Mouse (Mus musculus): ENCODE data around the gene Cep57l1. TPM values are rescaled to one million over a fixed set of nuclear protein-coding genes. Genes with fewer than 3 reads are reported as not detected.

The Cep57l1 gene
- polyA plus RNA-seq, 1 experiment from 2014 or later: 20.8 TPM

DNA sequence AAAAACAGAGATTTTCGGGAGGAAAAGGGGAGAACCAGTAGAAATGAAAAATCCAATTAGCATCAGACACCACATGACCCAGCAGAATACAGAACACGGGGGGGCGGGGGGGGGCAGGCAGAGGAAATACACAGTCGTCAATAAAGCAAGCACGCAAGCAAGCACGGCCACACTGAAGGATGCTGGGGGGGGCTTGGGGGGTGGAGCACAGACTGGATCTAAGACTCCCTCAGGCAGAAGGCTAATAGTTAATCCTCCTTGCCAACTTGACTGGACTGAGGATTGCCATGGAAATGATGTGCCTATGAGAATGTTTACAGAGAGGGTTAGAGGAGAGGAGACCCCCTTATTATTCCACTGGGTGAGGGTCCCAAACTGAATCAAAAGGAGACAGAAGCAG is 74.3 kb downstream of the Cep57l1 start:
- H3K4me1 ChIP-seq: peaks cover 6% of the 10 kb centered on the region; the same call in 1 of the 2 replicates
- no peak overlapping the region for H3K4me3 ChIP-seq
- H3K9me3 ChIP-seq: no peaks in the 10 kb centered on the region
- WGBS: 80% methylated on average over 6 of the region's 6 CpGs
- no peak overlapping the region for H3K27ac ChIP-seq (replicated peaks)
- no peak overlapping the region for H3K9ac ChIP-seq
- no peaks in the 10 kb centered on the region for H3K27me3 ChIP-seq (replicated peaks)
- no peak for ATAC-seq (ENCODE audit: extremely low read depth, insufficient number of reproducible peaks, low FRiP score, low TSS enrichment)
- no peak overlapping the region for H3K4me2 ChIP-seq
- H3K36me3 ChIP-seq: peaks cover 48% of the 10 kb centered on the region

DNA sequence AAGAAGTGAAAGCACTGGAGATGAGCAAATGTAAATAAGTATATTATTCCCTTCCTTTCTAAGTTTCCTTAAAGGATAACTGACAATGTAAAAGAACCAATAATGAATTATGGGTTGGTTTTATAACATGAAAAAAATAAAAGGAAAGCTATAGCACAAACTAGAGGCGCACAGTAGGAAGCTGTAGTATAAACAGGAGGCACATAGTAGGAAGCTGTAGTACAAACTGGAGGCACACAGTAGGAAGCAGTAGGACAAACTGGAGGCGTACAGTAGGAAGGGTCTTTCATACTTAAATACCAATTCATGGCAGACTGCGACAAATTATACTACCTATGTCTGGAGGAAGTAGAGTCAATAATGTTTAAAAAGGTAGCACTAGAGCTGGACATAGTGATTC is 76.5 kb downstream of the Cep57l1 start:
- H3K9me3 ChIP-seq: no peaks in the 10 kb centered on the region
- H3K4me2 ChIP-seq: no peak overlapping the region
- no peak for ATAC-seq (ENCODE audit: extremely low read depth, insufficient number of reproducible peaks, low FRiP score, low TSS enrichment)
- no peak overlapping the region for H3K4me3 ChIP-seq
- WGBS: 96% methylated on average over 3 of the region's 3 CpGs
- no peaks in the 10 kb centered on the region for H3K27me3 ChIP-seq (replicated peaks)
- H3K27ac ChIP-seq (replicated peaks): no peak overlapping the region
- H3K9ac ChIP-seq: no peak overlapping the region
- H3K36me3 ChIP-seq: peaks cover 56% of the 10 kb centered on the region
- H3K4me1 ChIP-seq: peaks cover 6% of the 10 kb centered on the region; the same call in 1 of the 2 replicates

DNA sequence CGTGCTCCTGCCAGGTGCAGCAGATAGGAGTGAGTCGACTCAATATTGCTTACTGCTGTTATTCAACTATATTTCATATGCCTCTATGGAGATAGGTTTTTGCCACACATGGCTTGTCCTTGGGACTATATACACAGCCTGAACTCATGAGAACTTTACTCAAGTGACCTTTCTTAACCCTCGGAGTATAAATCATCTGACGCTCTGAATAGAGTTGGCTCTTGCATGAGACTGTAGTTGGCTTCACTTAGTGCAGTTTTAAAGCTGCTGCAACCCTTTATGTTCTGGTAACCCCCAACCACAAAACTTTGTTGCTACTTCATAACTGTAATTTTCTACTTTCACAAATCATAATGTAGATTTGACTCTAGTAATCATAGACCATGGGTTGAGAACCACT is 77.7 kb downstream of the Cep57l1 start:
- H3K27ac ChIP-seq (replicated peaks): no peak overlapping the region
- peaks cover 54% of the 10 kb centered on the region for H3K36me3 ChIP-seq
- H3K27me3 ChIP-seq (replicated peaks): no peaks in the 10 kb centered on the region
- 0 out of 2 replicates have a peak, but pooled peaks cover under 1% of the 10 kb centered on the region for H3K4me1 ChIP-seq
- H3K4me2 ChIP-seq: no peak overlapping the region
- ATAC-seq (ENCODE audit: extremely low read depth, insufficient number of reproducible peaks, low FRiP score, low TSS enrichment): no peak
- no peak overlapping the region for H3K4me3 ChIP-seq
- no peaks in the 10 kb centered on the region for H3K9me3 ChIP-seq
- WGBS: 88% methylated on average over 4 of the region's 4 CpGs
- no peak overlapping the region for H3K9ac ChIP-seq

DNA sequence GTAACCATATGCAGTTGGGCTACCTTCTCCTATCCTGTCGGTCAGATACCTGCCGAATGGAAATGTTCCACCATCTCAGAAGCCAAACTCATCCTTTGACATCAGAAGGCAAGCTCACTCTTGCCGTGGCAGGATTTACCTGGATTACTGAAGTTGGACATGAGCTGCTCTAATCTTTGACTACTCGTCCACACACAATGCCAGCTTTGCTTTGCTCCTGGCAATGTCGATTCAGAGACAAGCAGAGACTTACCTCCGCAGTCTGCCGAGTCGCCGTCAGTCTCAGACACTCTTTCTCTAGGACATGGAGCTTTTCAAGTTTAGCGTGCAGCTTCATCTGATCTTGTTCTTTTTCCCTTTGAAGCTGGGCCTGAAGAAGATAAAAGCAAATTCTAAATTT is 78.9 kb downstream of the Cep57l1 start:
- Histone ChIP-seq H3K4me1 (no peaks in the 10 kb centered on the region), H3K27me3 (replicated peaks) (no peaks in the 10 kb centered on the region), H3K9ac (no peak overlapping the region), H3K36me3 (peaks cover 47% of the 10 kb centered on the region), H3K9me3 (no peaks in the 10 kb centered on the region), H3K27ac (replicated peaks) (no peak overlapping the region), H3K4me2 (no peak overlapping the region), H3K4me3 (no peak overlapping the region)
- WGBS: 78% methylated on average over 10 of the region's 10 CpGs
- ATAC-seq (ENCODE audit: extremely low read depth, insufficient number of reproducible peaks, low FRiP score, low TSS enrichment): no peak

DNA sequence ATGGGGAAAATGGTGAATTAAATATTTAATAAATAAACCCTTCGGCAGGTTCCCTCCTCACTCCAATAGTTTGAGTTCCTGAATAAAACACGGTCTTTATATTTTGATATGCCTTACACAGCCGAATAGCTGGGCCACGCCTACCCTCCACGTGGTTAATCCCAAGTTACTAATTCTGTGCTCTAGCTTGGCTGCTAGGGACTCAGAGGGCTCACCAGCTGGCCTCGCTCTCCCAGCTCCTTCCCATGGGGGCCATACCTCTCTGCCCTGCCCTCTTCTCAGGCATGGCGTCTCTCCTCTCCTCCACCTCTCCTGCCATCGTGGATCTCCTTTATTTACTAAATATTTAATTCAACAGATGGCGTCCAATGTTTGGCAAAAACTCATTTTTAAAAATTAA is 83.5 kb downstream of the Cep57l1 start:
- H3K27me3 ChIP-seq (replicated peaks): no peaks in the 10 kb centered on the region
- no peaks in the 10 kb centered on the region for H3K9me3 ChIP-seq
- no peak overlapping the region for H3K4me3 ChIP-seq
- no peak overlapping the region for H3K4me2 ChIP-seq
- no peaks in the 10 kb centered on the region for H3K4me1 ChIP-seq
- ATAC-seq (ENCODE audit: extremely low read depth, insufficient number of reproducible peaks, low FRiP score, low TSS enrichment): no peak
- no peak overlapping the region for H3K27ac ChIP-seq (replicated peaks)
- peaks cover 54% of the 10 kb centered on the region for H3K36me3 ChIP-seq
- WGBS: 84% methylated on average over 9 of the region's 9 CpGs
- H3K9ac ChIP-seq: no peak overlapping the region

DNA sequence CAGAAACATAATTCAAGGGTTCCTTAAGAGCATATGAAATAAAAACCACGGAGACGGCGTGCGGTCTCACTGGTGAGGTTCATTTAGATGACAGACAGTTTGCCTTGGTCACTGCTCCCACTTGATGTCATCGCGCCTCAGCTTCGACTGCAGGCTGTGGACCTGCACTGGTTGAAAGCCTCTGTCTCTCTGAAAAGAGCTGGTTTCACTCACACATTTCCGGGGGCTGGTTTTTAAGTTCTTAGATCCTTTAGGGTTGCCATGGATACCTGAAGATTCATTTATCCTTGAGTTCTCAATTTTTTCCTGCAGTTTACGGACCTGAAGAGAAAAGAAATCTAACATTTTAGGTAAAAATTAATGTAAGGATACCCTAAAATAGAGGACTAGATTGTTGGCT is 90.1 kb downstream of the Cep57l1 start:
- no peaks in the 10 kb centered on the region for H3K9me3 ChIP-seq
- no peaks in the 10 kb centered on the region for H3K4me1 ChIP-seq
- no peaks in the 10 kb centered on the region for H3K27me3 ChIP-seq (replicated peaks)
- H3K27ac ChIP-seq (replicated peaks): no peak overlapping the region
- no peak overlapping the region for H3K9ac ChIP-seq
- no peak overlapping the region for H3K4me3 ChIP-seq
- 88% methylated on average over 9 of the region's 9 CpGs for WGBS
- no peak overlapping the region for H3K4me2 ChIP-seq
- ATAC-seq (ENCODE audit: extremely low read depth, insufficient number of reproducible peaks, low FRiP score, low TSS enrichment): no peak
- peaks cover 24% of the 10 kb centered on the region for H3K36me3 ChIP-seq

DNA sequence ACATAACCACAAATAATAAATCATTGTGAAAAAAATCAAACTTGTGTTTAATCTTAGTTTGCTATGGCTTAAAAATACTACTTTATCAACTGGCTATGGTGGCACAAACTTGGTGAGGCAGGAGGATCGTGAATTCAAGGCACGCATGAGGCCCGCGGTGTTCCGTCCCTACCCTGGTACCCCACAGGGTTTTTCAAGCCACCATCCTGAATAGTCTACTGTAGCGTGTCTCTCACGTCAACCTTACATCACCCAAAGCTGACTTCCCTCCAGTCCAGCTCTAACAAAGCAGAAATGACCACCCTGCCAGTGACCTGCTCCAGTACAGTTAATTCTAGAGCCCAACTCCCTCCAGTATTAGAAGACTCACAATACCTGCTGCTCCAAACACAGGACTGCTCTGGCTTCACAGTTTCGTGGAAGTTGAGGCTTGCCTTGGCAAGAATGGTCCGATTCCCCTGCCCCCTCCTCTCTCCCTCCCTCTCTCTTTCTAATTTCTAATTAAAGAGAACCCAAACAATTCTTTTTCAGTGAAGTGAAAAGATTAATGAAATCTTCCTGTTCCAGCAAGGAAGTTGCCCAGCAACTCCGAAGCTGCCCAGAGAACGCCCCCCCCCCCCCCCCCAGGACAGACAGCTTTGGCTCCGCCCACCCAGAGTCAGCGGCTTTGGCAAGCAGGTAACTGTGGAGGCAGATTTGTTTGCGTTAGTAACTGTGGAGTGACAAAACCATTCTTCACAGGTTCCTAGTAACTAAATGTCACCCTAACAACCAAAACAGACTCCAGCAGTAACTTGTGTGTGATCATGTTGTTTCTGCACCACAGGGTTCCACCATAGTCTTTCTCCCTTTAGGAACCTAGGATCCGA is 93.4 kb downstream of the Cep57l1 start, which contains the start of gene Ccdc162:
Gene Ccdc162, minus strand, starts transcription at position 606 of the 869 bp plus-strand sequence.
- H3K27ac ChIP-seq (replicated peaks): no peak within 1 kb of the TSS
- no peak for ATAC-seq (ENCODE audit: extremely low read depth, insufficient number of reproducible peaks, low FRiP score, low TSS enrichment)
- peaks cover 10% of the 10 kb centered on the region for H3K36me3 ChIP-seq
- H3K9ac ChIP-seq: 0 out of 2 replicates have a peak within 1 kb of the TSS, but pooled peaks have one; percentile 19
- no peaks in the 10 kb centered on the region for H3K9me3 ChIP-seq
- H3K4me1 ChIP-seq: no peaks in the 10 kb centered on the region
- 63% methylated on average over 15 of the region's 15 CpGs for WGBS
- H3K4me3 ChIP-seq: no peak within 1 kb of the TSS
- H3K4me2 ChIP-seq: no peak within 1 kb of the TSS
- H3K27me3 ChIP-seq (replicated peaks): no peaks in the 10 kb centered on the region

DNA sequence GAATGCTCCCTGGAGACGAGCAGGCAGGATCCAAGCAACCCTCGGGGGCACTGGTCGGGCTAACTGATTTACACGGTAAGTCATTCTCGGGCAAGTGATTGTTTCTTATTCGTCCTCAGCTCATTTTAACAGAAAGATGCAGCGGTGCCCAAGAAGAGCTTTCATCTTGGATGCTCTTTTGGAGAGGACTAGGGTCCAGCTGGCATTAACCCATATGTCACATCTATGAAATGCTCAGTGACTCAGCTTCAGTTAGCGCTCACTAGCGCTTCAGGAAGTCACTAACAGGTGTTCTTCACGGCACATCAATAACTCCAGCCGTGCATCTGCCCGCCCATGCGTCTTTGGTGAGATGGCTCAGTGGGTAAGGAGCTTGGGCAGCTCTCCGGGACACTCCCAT is 94.1 kb downstream of the Cep57l1 start:
- no peak overlapping the region for H3K27ac ChIP-seq (replicated peaks)
- peaks cover 7% of the 10 kb centered on the region for H3K36me3 ChIP-seq
- no peak overlapping the region for H3K4me3 ChIP-seq
- WGBS: 89% methylated on average over 14 of the region's 14 CpGs
- H3K4me1 ChIP-seq: no peaks in the 10 kb centered on the region
- ATAC-seq (ENCODE audit: extremely low read depth, insufficient number of reproducible peaks, low FRiP score, low TSS enrichment): no peak
- no peaks in the 10 kb centered on the region for H3K27me3 ChIP-seq (replicated peaks)
- H3K4me2 ChIP-seq: no peak overlapping the region
- no peak overlapping the region for H3K9ac ChIP-seq
- no peaks in the 10 kb centered on the region for H3K9me3 ChIP-seq

DNA sequence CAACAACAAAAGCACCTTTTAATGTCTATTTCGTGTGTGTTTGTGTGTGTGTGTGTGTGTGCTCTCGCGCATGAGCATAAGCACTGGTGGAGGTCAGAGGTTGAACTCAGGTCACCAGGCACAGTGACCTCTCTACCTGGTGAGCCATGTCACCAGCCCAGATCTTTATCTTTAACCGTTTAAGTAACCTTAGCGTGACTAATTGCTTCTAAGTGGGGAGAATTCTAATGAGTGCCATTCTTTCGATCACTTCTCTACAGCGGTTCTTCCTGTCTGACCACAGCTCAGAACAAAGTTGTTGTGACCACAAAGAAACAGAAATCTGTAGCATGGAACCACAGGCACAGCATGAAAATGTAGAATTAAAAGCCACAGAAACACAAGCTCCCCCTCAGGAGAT is 98.2 kb downstream of the Cep57l1 start:
- ATAC-seq (ENCODE audit: extremely low read depth, insufficient number of reproducible peaks, low FRiP score, low TSS enrichment): no peak
- no peaks in the 10 kb centered on the region for H3K9me3 ChIP-seq
- no peaks in the 10 kb centered on the region for H3K36me3 ChIP-seq
- no peak overlapping the region for H3K27ac ChIP-seq (replicated peaks)
- no peak overlapping the region for H3K9ac ChIP-seq
- no peak overlapping the region for H3K4me3 ChIP-seq
- H3K27me3 ChIP-seq (replicated peaks): no peaks in the 10 kb centered on the region
- no peak overlapping the region for H3K4me2 ChIP-seq
- no peaks in the 10 kb centered on the region for H3K4me1 ChIP-seq
- WGBS: 73% methylated on average over 7 of the region's 7 CpGs

DNA sequence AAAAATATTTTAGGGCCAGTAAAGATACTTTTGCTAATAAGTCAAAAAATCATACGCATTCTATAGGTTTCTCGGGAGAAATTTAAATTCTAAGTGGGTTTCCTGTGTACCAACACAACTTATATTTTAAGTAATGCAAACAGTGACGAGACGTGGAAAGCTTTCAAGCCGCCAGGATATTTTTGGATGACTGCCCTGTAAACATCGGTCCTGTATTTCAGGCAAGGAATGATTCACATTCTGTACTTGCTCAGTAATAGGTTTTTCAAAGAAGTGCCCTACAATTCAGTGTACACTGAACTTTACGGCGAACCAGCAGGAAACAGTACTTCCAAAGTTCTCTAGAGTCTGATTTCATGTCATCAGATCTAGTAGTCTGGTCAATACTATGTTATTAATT is 98.9 kb downstream of the Cep57l1 start:
- Histone ChIP-seq H3K9me3 (no peaks in the 10 kb centered on the region), H3K27ac (replicated peaks) (no peak overlapping the region), H3K4me2 (no peak overlapping the region), H3K36me3 (no peaks in the 10 kb centered on the region), H3K9ac (no peak overlapping the region), H3K27me3 (replicated peaks) (no peaks in the 10 kb centered on the region), H3K4me3 (no peak overlapping the region), H3K4me1 (no peaks in the 10 kb centered on the region)
- WGBS: 79% methylated on average over 8 of the region's 8 CpGs
- no peak for ATAC-seq (ENCODE audit: extremely low read depth, insufficient number of reproducible peaks, low FRiP score, low TSS enrichment)

DNA sequence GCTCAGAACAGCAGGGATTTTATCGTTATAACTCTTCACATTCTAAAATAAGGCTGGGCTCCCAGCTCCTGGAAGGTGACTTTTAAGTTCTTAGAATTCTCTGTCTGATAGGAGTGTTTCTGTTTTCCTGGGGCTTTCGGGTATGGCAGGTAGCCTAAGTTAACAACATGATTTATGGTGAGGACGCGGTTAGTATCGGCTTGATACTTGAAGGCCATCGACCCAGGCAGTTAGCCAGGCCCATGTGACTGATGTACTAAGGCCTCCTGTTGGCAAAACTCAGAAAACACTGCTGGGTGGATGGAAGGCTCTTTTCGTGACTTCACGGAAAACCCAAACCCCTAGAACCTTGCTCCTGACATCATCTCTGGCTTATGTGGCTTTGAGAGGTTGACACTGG is 100.3 kb downstream of the Cep57l1 start:
- Histone ChIP-seq H3K4me1 (no peaks in the 10 kb centered on the region), H3K4me3 (no peak overlapping the region), H3K27me3 (replicated peaks) (no peaks in the 10 kb centered on the region), H3K36me3 (no peaks in the 10 kb centered on the region), H3K9ac (no peak overlapping the region), H3K4me2 (no peak overlapping the region), H3K27ac (replicated peaks) (no peak overlapping the region), H3K9me3 (no peaks in the 10 kb centered on the region)
- WGBS: 82% methylated on average over 8 of the region's 8 CpGs
- no peak for ATAC-seq (ENCODE audit: extremely low read depth, insufficient number of reproducible peaks, low FRiP score, low TSS enrichment)

DNA sequence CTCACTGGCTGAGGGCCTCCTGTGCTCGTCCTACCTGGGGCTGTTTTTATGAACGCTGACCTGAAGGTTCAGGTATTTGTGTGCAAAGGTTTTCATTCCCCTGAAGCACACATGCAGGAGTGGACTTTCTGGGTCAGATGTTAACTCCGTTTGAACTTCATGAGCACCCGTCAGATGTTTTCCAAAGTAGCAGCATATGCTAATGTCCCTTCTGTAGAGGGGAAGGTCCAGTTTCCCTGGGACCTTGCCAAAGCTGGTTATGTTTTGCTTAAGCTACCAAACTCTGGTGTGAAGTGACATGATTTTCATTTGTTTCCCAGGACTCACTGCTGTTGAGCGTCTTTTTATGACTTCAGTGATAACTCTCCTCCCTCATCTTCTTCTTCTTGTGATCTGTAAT is 110.0 kb downstream of the Cep57l1 start:
- WGBS: 71% methylated on average over 5 of the region's 5 CpGs
- H3K9me3 ChIP-seq: no peaks in the 10 kb centered on the region
- H3K9ac ChIP-seq: no peak overlapping the region
- no peak for ATAC-seq (ENCODE audit: extremely low read depth, insufficient number of reproducible peaks, low FRiP score, low TSS enrichment)
- H3K36me3 ChIP-seq: no peaks in the 10 kb centered on the region
- no peak overlapping the region for H3K27ac ChIP-seq (replicated peaks)
- H3K4me2 ChIP-seq: no peak overlapping the region
- no peak overlapping the region for H3K4me3 ChIP-seq
- H3K4me1 ChIP-seq: no peaks in the 10 kb centered on the region
- H3K27me3 ChIP-seq (replicated peaks): no peaks in the 10 kb centered on the region
